Mouse (Mus musculus): Measurements from ENCODE around the gene Spats2l. TPM values are rescaled to one million over a fixed set of nuclear protein-coding genes. Genes with fewer than 3 reads are reported as not detected.

The Spats2l gene
- polyA plus RNA-seq, 1 experiment from 2014 or later: 32.3 TPM

DNA sequence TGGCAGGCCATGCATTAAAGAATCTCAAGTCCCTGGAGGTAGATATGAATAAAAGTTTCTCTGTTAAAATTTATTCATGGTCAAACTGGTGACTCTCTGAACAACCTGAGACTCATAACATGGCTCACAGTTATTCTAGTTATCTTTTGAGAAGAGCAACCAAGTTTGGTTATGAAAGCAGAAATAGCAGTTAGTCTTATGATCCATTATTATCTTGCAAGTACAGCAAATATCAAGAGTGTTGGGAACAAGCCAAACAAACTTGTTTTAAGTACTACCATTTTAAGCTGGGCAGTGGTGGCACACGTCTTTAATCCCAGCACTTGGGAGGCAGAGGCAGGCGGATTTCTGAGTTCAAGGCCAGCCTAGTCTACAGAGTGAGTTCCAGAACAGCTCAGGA is 217.3 kb downstream of the Spats2l start:
- no peaks in the 10 kb centered on the region for H3K4me1 ChIP-seq (ENCODE audit: control insufficient read depth, insufficient read depth, low read length)
- no peak overlapping the region for H3K4me3 ChIP-seq (ENCODE audit: low read depth, low read length)
- no peaks in the 10 kb centered on the region for H3K36me3 ChIP-seq (ENCODE audit: control insufficient read depth, insufficient read depth, low read length)
- no peak overlapping the region for H3K27ac ChIP-seq (ENCODE audit: low read depth, low read length)
- WGBS: 86% methylated on average over 2 of the region's 2 CpGs
- no peak overlapping the region for H3K4me2 ChIP-seq (ENCODE audit: low read depth)
- ATAC-seq (ENCODE audit: insufficient read depth, low FRiP score, low TSS enrichment) (no peak), DNase-seq (ENCODE audit: low spot score) (no peak)
- no peaks in the 10 kb centered on the region for H3K27me3 ChIP-seq (ENCODE audit: control insufficient read depth, insufficient read depth, low read length)
- no peaks in the 10 kb centered on the region for H3K9me3 ChIP-seq (ENCODE audit: control insufficient read depth, low read length)
- no peak overlapping the region for H3K9ac ChIP-seq (ENCODE audit: low read length)

DNA sequence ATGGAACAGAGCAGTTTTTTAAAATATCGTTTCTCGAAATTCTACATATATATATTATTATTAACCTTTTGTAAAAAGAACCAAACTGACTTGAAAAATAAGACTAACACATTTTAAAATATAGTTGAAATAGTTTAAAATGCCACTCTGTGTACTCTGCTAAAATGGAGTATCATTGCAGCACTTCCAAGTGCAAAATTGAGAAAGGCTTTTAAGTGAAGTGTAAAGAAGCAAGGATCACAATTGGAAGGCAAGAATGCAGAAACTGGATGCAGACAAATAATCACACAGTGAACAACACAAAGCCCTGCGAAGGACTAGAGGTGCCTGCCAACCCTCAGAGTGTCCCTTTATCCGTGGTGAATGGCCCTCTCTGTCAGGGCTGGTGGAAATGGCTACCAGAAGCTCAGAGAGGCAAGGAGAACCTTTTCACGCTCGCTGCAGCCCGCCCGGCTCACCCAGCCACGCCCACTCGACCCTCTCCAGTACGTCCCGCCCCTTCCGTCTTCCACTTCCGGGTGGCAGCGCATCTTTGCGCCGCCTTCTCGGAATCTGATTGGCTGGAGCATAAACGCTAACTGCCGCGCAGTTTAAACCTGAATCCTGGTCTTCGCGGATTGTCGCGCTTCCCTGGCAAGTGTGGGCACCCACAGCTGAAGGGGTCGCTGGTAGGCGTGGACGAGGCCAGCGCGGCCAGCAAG is 221.6 kb downstream of the Spats2l start, which contains the start of gene Sgo2a:
Sgo2a (plus strand) TSS at position 540 of the 701 bp plus-strand sequence.
- peak within 1 kb of the TSS; percentile 81 for H3K4me3 ChIP-seq (ENCODE audit: low read depth, low read length)
- H3K4me1 ChIP-seq (ENCODE audit: control insufficient read depth, insufficient read depth, low read length): peaks cover 10% of the 10 kb centered on the region
- H3K36me3 ChIP-seq (ENCODE audit: control insufficient read depth, insufficient read depth, low read length): no peaks in the 10 kb centered on the region
- DNase-seq (ENCODE audit: low spot score) (peak; percentile 96), ATAC-seq (ENCODE audit: insufficient read depth, low FRiP score, low TSS enrichment) (peak; percentile 98)
- WGBS: 6% methylated on average over 30 of the region's 30 CpGs
- peak within 1 kb of the TSS; percentile 79 for H3K4me2 ChIP-seq (ENCODE audit: low read depth)
- peak within 1 kb of the TSS; percentile 54; the same call in 1 of the 2 replicates for H3K27ac ChIP-seq (ENCODE audit: low read depth, low read length)
- H3K9ac ChIP-seq (ENCODE audit: low read length): peak within 1 kb of the TSS; percentile 70
- no peaks in the 10 kb centered on the region for H3K9me3 ChIP-seq (ENCODE audit: control insufficient read depth, low read length)
- H3K27me3 ChIP-seq (ENCODE audit: control insufficient read depth, insufficient read depth, low read length): no peaks in the 10 kb centered on the region

DNA sequence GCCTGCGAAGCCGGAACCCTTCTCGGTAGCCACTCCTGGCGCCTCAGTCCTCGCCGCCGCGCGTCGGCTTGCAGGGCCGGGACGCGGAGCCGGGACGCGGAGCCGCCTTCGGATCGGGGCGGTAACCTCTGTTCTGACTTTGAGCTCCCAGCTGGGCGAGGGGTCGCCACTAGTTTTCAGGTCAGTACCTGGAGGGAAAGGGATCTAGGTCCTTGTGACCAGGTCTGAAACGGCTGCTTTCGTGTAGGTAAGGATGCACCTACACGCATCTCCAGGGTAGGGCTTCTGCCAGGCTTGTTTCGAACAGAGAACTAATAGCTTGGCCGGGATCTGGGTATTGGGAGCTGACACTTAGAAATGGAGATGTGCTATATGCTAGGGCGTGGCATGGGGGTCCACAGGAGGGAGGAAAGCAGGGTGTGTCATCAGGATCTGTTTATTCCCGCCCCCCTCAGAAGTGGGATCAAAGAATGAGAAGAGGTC is 222.2 kb downstream of the Spats2l start:
- Histone ChIP-seq H3K4me2 (ENCODE audit: low read depth) (peak overlapping the region; percentile 79), H3K9ac (ENCODE audit: low read length) (peak overlapping the region; percentile 70), H3K9me3 (ENCODE audit: control insufficient read depth, low read length) (no peaks in the 10 kb centered on the region), H3K27me3 (ENCODE audit: control insufficient read depth, insufficient read depth, low read length) (no peaks in the 10 kb centered on the region), H3K4me3 (ENCODE audit: low read depth, low read length) (peak overlapping the region; percentile 81), H3K36me3 (ENCODE audit: control insufficient read depth, insufficient read depth, low read length) (no peaks in the 10 kb centered on the region), H3K4me1 (ENCODE audit: control insufficient read depth, insufficient read depth, low read length) (peaks cover 10% of the 10 kb centered on the region), H3K27ac (ENCODE audit: low read depth, low read length) (0 out of 2 replicates have a peak overlapping the region, but pooled peaks have one; percentile 53)
- DNase-seq (ENCODE audit: low spot score) (no peak), ATAC-seq (ENCODE audit: insufficient read depth, low FRiP score, low TSS enrichment) (no peak; the same call in none of the 2 replicates)
- under 1% methylated on average over 29 of the region's 29 CpGs for WGBS

Other genes with a start within 250 kb of the Spats2l start
- gene Sgo2a, start 221.8 kb downstream of the Spats2l start, polyA plus RNA-seq (2014; fragmentation: Nextera tagmentation; extraction: Ambion mirVana): 23.0 and 23.8 TPM in 2 replicates
- 19.1 and 21.0 TPM in 2 replicates for gene Kctd18, start 244.8 kb downstream of the Spats2l start, polyA plus RNA-seq (2014; fragmentation: Nextera tagmentation; extraction: Ambion mirVana)

Data from neural tube, embryonic 11.5 days (tissue).